Mouse (Mus musculus) mouse trophoblast stem cell (cell line): ENCODE measurements around the gene C130050O18Rik.

Experiments used
- in situ Hi-C, 2 experiments: fragments of 300-500 bp; cut with MseI, MboI; formaldehyde crosslinking; loops; 2 replicates in 1 of 2; 3 replicates in 1 of 2; pipeline ENCODE4 v1.15.1; 2025

The C130050O18Rik gene

DNA sequence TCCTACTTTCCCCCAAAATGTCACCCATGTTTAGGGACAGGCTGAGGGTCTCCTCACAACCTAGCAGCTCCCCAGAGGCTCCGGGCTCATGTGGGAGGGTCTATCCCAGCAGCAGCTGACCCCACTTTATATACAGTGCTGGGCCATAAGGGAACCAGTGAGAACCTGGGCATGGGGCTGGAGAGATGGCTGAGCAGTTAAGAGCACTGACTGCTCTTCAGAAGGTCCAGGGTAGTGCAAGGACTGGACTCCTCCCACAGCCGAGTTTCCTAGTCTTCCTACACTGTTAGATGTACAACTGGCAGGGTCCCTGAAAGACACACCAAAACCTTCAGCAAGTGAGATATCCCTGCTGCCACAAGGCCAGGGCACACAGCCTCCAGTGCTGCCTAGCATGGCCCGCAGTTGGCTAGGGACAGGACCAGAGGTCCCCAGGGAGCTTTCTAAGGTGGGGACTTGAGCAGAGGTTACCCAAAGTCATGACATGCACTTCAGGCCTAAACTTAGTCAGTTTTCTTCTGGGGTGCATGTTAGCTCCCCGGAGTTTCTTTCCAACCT lies 7.6 kb upstream of the C130050O18Rik start:
- in situ Hi-C loops: no loop called here

DNA sequence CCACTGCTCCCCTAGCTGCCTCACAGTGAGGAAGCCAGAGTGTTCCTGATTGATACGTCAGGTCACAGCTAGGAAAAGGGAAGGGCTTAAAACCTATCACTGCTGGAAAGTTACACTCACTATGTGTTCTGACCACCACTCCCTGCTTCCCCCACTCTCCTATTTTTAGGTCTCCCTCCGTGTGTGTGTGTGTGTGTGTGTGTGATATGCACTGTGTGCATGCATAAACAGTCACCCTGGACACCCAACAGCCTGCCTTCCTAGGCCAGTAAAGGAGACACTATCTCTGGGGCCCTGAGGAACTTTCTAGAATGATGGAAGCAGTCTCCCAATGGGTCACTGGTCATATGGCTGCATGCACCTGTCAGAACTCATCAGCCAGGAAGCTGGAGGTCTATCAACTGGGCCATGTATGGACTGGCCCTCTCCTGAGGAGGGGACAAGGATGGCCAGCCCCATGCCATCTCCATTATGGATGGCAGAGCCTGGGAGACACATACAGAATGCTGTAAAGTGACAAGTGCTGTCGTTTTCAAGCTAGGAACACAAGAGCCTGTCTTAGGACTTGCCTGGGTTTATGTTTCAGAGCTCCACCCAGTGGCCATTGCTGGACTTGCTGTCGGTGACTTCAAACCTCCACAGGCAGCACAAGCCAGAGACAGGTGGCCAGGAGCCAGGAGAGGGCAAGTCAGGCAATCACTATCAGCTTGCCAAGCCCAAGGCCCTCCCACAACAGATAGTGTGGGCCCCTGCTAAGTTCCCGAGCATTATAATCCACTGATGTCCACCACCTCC lies 6.9 kb upstream of the C130050O18Rik start:
- in situ Hi-C loops: no loop called here

DNA sequence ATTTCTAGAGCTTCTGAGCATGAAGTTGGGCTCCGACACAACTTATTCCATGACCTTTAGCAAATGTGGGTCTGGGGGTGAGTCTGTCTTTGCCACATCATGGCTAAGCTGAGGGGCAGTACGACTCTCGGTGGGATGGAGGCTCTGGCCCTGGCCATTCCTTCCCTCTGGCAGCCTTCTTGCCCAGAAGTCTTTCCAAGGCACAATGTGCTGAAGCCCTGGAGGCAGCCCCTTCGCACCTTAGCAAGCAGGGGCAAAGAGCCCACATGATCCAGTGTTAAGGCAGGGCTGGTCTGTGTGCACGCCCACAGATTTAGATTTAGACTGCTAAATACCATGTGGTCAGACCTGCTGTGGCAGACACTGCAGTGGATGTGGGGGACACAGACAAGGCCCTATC lies 6.3 kb upstream of the C130050O18Rik start:
- in situ Hi-C loops: no loop called here

DNA sequence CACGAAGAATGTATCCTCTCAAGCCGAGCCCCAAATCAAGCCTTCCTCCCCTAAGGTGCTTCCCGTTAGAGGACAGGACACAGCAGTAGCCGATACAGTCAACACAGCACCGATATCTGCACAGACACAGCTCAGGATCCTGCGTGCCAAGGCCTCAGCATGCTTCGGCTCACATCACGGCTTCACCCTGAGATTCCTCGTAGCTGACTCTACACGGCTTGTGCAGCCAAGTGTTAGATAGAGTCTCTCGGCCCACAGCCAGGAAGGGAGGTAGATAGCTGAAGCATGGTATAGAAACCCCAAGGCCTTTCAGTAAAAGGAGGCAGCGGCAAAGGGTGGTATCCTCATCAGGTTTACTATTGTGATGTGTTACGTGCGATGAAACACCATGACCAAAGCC lies 5.1 kb upstream of the C130050O18Rik start:
- in situ Hi-C loops: no loop called here

DNA sequence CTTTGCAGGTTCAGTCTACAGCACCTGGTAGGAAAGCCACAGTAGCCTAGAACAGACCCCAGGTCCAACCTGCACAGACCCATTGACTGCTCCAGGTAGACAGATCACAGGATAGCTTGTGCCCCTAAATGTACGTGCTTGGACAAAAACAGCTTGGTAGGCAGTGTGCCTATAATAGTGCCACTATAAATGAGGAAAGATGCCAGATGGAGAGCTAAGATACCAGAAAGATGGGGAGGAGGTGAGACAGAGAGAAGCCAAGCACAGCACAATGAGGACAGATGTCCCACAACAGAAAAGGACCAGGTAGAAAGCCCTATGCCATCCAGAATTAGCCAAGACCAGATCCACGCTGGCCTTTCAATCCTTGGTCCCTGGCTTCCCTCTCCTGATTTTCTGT lies 3.0 kb upstream of the C130050O18Rik start:
- in situ Hi-C loops: no loop called here

DNA sequence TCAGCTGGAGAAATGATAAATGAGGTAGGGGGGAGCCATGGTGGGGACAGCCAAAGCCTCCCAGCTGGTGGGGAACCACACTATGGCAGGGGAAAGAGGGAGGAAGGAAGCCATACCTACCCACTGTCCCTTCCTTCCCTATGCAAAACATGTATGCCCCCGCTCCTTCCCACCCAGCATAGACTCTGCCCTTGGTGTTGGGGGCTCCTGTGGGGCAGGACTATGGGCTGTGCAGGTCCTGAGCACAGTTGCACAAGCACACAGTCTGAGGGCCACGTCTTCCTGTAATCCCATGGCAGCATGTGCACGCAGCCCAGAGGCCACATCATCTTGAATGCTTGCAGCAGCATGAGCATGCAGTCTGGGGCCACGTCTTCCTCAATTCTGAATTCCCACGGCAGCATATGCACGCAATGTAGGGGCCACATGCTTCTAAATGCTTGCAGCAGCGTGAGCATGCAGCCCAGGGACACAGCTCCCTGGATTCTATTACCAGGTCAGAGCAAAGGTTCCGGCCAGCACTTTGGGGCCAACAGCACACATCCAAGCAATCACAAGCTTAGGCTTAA lies 1.3 kb upstream of the C130050O18Rik start:
- in situ Hi-C loops: no loop called here

DNA sequence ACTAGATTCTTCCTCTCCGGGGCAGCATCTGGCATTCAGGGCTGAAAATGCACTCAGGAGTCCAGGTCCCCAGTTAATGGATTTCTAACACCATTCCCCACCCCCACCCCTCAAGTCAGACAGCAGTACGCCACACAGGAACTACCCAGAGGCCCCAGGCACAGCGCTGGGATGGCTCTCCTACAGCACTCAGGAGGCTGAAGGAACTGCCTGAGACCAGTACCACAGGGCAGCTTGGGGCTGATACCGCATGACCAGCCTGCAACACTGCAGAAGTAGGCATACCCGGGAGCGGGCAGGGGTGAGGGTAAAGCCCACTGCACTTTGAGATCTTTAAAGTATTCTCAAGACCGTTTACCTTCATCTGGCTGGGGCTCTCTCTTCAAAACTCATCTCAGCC lies 398 bp downstream of the C130050O18Rik start:
- in situ Hi-C loops: no loop called here

DNA sequence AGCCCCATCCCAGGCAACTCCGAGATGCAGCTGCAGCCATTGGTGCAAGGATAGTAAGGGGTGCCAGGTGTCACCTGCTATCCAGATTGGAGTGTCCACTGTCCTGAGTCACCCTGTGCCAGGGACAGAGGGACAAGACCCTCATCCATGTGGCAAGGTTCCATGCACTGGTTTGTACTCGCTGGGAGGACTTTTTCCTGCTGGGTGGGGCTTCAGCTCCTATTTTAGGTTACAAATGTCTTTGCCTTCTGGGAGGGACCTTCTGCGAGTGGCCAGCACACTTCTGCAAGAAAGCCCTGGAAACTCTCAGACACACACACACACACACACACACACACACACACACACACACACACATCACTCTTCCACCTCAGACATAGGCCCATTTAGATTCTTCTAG lies 873 bp downstream of the C130050O18Rik start:
- in situ Hi-C loops: no loop called here

DNA sequence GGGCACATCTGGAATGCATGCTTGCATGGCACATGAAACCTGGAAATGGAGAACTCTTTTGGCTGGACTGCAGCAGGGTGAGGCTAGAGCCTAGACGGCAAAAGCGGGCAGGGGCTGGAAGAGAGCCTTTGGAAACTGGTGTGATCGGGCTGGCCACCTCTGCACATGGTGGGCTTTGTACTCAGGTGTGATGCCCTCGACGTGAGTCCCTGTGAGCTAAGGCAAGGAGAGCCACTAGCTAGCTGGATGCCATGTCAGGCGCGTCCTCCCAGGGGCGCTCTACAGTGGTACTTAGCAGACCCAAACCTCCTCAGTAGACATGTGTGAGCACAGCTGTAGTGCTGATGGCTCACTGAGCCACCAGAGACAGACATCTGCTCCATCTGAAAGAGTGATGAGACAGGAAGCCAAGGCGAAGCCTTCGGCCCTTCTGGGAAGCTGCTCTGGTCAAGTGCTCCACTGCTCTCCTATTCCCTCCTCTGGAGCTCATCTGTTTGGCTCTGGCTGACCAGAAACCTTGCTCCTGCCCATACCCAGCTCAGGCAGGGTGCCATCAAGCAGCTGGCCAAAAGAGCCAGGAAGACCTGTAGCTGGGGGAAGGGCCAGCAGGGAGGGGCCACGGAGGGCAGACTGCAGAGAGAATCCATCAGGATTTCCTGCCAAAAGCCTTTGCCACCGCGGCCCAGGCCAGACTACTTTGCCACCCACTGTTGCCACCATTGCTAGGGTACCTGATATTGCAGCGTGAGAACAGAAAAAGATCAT lies 2.2 kb downstream of the C130050O18Rik start:
- in situ Hi-C loops: no loop called here

DNA sequence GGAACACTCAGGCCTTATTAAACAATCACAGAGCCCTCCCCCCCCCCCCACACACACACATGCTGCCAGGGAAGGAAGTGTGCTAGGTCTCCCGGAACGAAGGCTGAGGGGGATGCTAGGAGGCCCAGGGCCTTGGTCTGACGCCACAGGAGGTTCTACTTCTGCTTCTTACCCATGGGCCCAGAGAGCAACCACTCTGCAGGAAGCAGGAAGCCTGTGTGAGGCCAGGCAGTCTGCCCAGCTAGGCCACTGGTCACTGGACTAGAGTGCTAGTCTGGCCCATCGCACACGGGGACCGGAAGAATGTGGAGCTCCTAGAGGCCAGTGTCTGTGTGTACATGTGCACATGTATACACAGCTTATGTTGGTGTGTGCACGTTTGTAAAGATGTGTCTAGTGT lies 3.4 kb downstream of the C130050O18Rik start:
- in situ Hi-C loops: no loop called here

DNA sequence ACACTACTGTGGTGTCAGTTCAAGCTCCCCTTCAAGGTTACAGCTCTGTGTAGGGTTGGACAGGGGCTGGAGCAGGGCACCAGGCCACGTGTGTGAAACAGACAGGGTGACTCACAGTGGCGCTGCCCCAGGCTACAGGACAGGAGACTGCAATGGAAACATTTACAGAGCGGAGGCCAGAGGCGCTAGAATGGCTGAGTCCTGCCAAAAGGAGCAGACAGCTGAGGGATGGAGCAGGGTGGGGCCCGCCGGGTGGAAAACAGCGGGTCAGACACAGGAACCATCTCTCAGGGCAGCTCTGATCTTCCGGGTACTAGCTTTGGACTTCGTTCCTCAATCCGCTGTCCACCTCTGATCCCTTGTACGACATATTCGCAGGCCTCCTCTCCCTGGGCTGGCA lies 4.3 kb downstream of the C130050O18Rik start:
- in situ Hi-C loops: no loop called here

DNA sequence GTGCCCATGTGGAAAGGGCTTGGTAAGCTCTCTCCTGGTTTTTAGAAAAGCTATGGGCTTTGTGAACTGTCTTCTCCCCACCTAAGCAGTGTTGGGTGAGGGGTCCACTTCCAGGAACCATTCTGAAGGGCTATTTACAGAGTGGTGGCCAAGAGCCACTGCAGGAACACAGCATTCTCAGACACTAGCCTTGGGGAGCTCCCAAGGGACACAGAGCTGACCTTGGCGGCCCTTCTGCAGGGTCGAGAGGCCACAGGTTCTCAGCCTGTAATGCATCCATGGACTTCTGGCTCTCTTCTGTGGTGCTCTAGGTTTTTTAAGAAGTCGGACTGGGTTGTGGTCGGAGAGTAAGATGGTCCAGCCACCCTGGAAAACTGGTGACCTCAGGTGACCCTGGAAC lies 5.0 kb downstream of the C130050O18Rik start:
- in situ Hi-C loops: no loop called here

DNA sequence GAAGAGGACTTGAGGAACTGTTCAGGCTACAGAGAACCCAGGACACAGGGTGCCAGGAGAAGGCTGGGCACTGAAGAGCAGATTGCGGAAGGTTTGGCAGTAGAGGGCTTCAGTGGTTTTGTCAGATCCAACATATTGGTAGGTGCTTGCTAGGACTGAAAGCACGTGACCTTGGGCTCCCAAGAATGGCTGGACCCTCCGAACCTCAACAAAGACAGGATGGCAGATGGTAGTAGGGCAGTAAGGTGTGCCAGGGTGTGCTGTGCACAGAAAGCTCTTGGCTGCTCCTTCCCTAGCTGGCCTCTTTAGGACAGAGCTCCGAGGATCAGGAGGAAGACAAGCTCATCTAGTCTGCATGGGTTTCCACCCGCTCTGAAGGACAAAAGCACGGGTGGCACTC lies 6.0 kb downstream of the C130050O18Rik start:
- in situ Hi-C loops: no loop called here

DNA sequence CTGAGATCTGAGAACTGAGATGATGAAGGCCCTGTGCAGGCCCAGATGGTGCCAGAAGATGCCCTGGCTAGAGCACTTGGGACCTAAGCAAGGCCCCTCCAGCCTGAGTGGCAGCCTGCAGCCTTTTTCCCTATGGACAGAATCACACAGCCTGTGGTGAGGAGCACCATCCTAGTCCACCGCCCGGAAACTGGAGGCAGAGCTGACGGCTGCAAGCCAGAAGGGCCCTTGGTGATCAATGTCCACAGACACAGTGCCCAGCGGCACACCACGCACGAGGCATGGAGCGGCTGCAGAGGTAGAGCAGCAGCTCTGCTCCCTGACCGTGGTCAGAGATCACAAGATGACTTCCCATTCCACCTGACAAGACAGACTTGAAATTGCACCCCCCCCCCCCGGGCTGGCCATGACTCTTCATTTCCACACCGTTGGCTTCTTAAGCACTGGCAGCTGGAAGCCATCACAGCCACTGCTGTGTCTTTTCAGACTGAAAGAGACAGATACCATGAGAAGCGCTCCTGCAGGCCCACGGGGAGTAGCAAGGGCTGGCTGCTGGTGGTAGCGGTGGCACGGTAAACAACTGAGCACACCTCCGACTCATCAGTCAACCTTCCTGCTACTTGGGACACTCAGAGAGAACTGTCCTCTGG lies 6.7 kb downstream of the C130050O18Rik start:
- in situ Hi-C loops: no loop called here

DNA sequence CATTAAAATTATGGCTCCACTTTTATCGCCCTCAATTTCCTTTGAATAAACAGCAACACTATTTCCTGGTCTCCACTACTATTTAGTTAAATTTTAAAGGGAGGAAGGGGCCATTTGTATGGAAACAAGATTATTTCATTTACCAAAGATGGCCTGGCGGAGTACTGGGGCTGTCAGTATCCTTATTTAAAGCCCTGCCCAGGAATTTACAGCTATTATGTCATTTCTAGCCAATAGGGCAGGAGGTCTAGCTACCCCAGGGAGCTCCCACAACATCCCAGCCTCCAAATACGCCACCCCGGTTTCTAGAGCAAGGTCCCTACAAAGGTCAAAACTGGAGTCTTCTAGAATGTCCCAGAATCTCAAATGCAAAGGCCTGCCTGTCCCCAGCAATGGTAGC lies 8.5 kb downstream of the C130050O18Rik start:
- in situ Hi-C loops: no loop called here

DNA sequence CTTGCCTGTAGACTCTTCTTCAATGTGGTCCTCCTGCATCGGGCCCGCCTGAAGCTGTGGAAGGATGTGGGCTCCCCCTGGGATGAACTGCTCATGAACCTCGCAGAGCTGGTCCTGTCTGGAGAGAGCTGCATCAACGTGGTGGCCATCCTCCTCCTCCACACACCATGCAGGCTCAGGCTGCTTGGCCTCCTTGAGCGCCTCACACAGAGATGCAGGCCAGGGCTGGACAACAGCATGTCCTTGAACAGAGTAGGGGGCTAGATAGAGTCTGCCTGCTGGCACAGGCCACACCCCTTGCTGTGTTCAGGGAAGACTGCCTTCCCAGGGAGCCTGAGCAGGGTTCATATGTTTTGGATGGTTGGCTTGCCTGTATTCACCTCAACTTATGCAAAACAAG lies 9.9 kb downstream of the C130050O18Rik start:
- in situ Hi-C loops: no loop called here

DNA sequence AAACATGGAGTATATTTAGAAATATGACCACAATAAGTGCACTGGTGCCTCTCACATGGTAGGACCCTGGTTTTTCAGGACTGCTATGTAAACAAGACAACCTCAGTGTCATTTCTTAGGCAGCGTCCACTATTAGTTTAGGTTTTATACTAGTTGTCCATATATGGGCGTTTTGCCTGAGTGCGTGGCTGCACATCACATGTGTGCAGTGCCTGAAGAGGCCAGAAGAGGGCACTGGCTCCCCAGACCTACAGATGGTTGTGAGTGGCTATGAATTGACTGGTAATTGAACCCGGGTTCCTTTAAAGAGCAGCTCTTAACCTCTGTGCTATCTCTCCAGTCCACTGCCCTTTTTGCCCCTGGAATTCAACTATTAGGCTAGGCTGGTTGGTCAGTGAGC lies 11.9 kb downstream of the C130050O18Rik start:
- in situ Hi-C loops: no loop called here

DNA sequence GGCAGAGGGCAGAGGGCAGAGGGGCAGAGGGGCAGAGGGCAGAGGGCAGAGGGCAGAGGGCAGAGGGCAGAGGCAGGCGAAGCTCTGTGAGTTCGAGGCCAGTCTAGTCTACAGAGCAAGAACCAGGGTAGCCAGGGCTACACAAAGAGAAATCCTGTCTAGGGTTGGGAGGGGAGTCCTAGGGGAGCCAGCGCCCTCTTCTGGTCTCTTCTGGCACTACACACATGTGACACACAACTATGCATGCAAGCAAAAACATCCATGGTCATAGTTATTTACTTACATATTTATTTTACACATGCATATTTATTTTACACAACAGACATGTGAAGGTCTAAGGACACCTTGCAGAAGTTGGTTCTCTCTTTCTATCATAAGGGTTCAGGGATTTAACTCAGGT lies 12.4 kb downstream of the C130050O18Rik start:
- in situ Hi-C loops: no loop called here

DNA sequence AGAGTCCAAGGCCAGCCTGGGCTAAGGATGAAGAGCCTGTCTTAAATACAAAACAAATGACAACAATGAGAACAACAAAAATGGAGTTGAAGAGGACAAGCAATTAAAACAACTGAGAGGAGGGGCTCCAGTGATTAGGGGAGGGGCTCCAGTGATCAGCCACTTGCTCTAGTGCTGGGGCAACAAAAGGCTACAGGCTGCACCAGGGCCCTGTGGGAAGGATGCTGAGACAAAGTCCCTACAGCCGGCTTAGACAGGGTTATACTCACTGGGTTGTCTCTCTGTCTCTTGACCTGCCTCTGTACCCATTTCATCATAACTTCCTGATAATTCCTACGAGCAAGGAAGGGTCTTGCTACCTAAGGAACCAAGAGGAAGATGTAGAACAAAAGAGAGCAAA lies 13.0 kb downstream of the C130050O18Rik start:
- in situ Hi-C loops: no loop called here

DNA sequence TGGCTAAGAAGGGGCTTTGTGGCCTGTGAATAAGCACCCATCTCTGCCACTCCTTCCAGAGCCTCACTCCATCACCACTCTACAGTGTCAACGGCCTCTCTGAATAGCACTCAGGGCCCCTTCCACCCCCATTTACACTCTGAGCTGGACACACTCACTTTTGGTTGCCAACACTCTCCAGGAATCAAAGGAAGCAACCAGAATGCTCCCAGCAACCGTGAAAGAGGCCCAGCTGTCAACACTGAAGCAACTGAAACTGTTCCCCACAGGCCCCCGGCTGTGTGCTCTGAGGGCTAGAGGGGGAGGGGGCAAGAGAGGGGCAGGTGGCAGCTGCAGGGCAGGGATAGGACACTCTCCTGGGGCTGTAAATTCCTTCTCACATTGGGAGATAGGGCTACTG lies 13.6 kb downstream of the C130050O18Rik start:
- in situ Hi-C loops: no loop called here

DNA sequence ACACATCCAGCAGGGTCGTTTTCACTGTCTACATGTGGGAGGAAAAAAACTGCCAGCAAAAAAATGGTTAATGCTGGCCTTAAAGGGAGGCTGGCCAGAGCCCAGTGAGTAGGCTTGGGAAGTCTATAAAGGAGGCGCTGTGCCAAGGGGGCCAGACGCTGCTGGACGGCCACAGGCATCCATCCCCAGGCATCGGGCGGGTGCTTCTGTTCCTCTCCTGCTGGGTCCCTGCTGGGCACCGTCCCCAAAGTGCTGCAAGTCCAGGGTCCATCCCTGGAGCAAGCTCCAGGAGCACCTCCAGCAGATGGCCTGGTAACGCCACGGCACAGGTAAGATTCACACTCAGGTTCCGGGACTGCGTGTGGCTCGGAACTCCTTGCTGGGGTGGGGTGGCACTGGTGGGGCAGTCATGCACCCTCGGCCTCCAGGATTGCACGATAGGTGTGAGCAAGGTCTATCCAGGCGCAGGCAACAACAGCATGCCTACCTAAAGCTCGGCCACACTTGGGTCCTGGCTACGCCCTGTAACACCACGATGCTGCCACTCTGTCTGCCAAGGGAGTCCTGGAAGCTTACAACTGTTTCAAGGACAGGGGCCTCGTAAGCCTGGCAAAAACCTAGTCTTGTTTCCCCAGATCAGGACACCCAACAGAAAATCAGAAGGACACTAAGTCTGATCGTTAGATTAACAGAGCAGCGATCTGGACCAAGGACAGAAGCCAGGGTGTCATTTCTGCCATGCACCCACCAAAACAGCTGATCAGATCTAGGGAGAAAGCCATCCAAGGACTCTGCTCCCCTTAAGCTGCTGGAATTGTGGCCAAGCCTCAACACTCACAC lies 18.2 kb downstream of the C130050O18Rik start, which contains the start of gene Gper1:
Gene Gper1 (plus strand): TSS at position 126 of the 840 bp plus-strand sequence.
- in situ Hi-C loops: no loop called here
